Mouse (Mus musculus) MEL (cell line): Measurements from ENCODE around the gene Tmem176b. TPM values are rescaled to one million over a fixed set of nuclear protein-coding genes. Genes with fewer than 3 reads are reported as not detected.

Source experiments
- DNase-seq: peaks from one replicate; pipeline ENCODE4 v3.0.0; 2011; ENCODE audit warnings: low read depth, low spot score
- H3K27ac ChIP-seq: 2 replicates; pipeline ENCODE4 v1.5.1; 2012; ENCODE audit warnings: low read depth, mild to moderate bottlenecking, control low read depth, low read length, moderate library complexity; ENCODE audit not compliant: control insufficient read depth
- H3K27me3 ChIP-seq, 2 experiments: fragments of 150-350 bp in 1 of 2; sonication (generic) in 1 of 2; 2 replicates each; pipeline ENCODE4 v1.6.1; 2012; ENCODE audit warnings: low read length in 2 of 2, mild to moderate bottlenecking in 2 of 2, improper control_type of control experiment in 1 of 2, moderate library complexity in 1 of 2; ENCODE audit not compliant: insufficient read depth in 2 of 2, control insufficient read depth in 1 of 2
- H3K36me3 ChIP-seq, 2 experiments: 2 replicates each; pipeline ENCODE4 v1.6.1; 2012 to 2014; ENCODE audit warnings: low read length in 2 of 2, improper control_type of control experiment in 1 of 2, inconsistent platforms in 1 of 2, mild to moderate bottlenecking in 1 of 2; ENCODE audit not compliant: insufficient read depth in 2 of 2, control insufficient read depth in 1 of 2
- H3K4me1 ChIP-seq, 2 experiments: fragments of 150-350 bp in 1 of 2; sonication (generic) in 1 of 2; 2 replicates each; pipeline ENCODE4 v1.6.1; 2012; ENCODE audit warnings: low read length in 2 of 2, improper control_type of control experiment in 1 of 2, mild to moderate bottlenecking in 1 of 2; ENCODE audit not compliant: insufficient read depth in 2 of 2, control insufficient read depth in 1 of 2
- H3K4me3 ChIP-seq, 2 experiments: fragments of 150-350 bp in 1 of 2; sonication (generic) in 1 of 2; 2 replicates each; pipeline ENCODE4 v1.5.1; 2012; ENCODE audit warnings: low read depth in 2 of 2, low read length in 2 of 2, mild to moderate bottlenecking in 2 of 2, moderate library complexity in 2 of 2, control low read depth in 1 of 2, improper control_type of control experiment in 1 of 2; ENCODE audit not compliant: control insufficient read depth in 1 of 2, insufficient read depth in 1 of 2
- H3K79me2 ChIP-seq: 2 replicates; pipeline ENCODE4 v1.6.1; 2012; ENCODE audit warnings: mild to moderate bottlenecking, low read length, moderate library complexity; ENCODE audit not compliant: control insufficient read depth, poor library complexity, insufficient read depth
- H3K9ac ChIP-seq: 2 replicates; pipeline ENCODE4 v1.6.1; 2012; ENCODE audit warnings: low read depth, mild to moderate bottlenecking, control low read depth, low read length, moderate library complexity; ENCODE audit not compliant: control insufficient read depth, poor library complexity, severe bottlenecking
- H3K9me3 ChIP-seq: fragments of 150-350 bp; sonication (generic); replicated peaks from 2 replicates; pipeline ENCODE4 v1.6.1; 2012; ENCODE audit warnings: mild to moderate bottlenecking, low read length, improper control_type of control experiment, moderate library complexity; ENCODE audit not compliant: insufficient read depth
- BHLHE40 ChIP-seq: IDR thresholded peaks from 2 replicates; pipeline ENCODE4 v1.6.1; 2012; ENCODE audit warnings: low read depth, mild to moderate bottlenecking, inconsistent platforms, low read length, improper control_type of control experiment, borderline replicate concordance
- CHD1 ChIP-seq: IDR thresholded peaks from 2 replicates; pipeline ENCODE4 v1.6.1; 2012; ENCODE audit warnings: low read depth, mild to moderate bottlenecking, inconsistent platforms, low read length, improper control_type of control experiment
- CHD2 ChIP-seq: IDR thresholded peaks from 2 replicates; pipeline ENCODE4 v1.6.1; 2011; ENCODE audit warnings: low read length, improper control_type of control experiment
- CTCF ChIP-seq, 3 experiments: IDR thresholded peaks in 2 of 3; conservative IDR thresholded peaks in 1 of 3; 2 replicates each; pipeline ENCODE4 v1.5.1; 2011 to 2012; ENCODE audit warnings: low read length in 3 of 3, low read depth in 2 of 3, mild to moderate bottlenecking in 2 of 3, improper control_type of control experiment in 1 of 3, inconsistent platforms in 1 of 3, mixed read lengths in 1 of 3, moderate library complexity in 1 of 3; ENCODE audit not compliant: control insufficient read depth in 1 of 3, insufficient read depth in 1 of 3, poor library complexity in 1 of 3, severe bottlenecking in 1 of 3
- ELF1 ChIP-seq: IDR thresholded peaks from 2 replicates; pipeline ENCODE4 v1.6.1; 2014; ENCODE audit warnings: low read depth, mild to moderate bottlenecking, inconsistent platforms, low read length, improper control_type of control experiment, moderate library complexity
- ETS1 ChIP-seq: IDR thresholded peaks from 2 replicates; pipeline ENCODE4 v1.6.1; 2012; ENCODE audit warnings: low read depth, mild to moderate bottlenecking, inconsistent platforms, low read length, improper control_type of control experiment, moderate library complexity
- JUND ChIP-seq: IDR thresholded peaks from 2 replicates; pipeline ENCODE4 v1.6.1; 2011; ENCODE audit warnings: low read depth, mild to moderate bottlenecking, improper control_type of control experiment, low read length
- KAT2A ChIP-seq: conservative IDR thresholded peaks from 2 replicates; pipeline ENCODE4 v1.6.1; 2012; ENCODE audit warnings: low read depth, low read length, improper control_type of control experiment, inconsistent platforms
- MAFK ChIP-seq: IDR thresholded peaks from 2 replicates; pipeline ENCODE4 v1.6.1; 2011; ENCODE audit warnings: low read depth, mild to moderate bottlenecking, low read length, improper control_type of control experiment, borderline replicate concordance
- MAX ChIP-seq: IDR thresholded peaks from 2 replicates; pipeline ENCODE4 v1.6.1; 2011; ENCODE audit warnings: low read length, improper control_type of control experiment
- MAZ ChIP-seq: IDR thresholded peaks from 2 replicates; pipeline ENCODE4 v1.6.1; 2012; ENCODE audit warnings: low read depth, mild to moderate bottlenecking, inconsistent platforms, low read length, improper control_type of control experiment
- MYB ChIP-seq: IDR thresholded peaks from 2 replicates; pipeline ENCODE4 v1.6.1; 2011; ENCODE audit warnings: mild to moderate bottlenecking, low read depth, low read length, improper control_type of control experiment
- MYC ChIP-seq: IDR thresholded peaks from 2 replicates; pipeline ENCODE4 v1.6.1; 2011; ENCODE audit warnings: low read depth, mild to moderate bottlenecking, low read length, improper control_type of control experiment, moderate library complexity
- NRF1 ChIP-seq: IDR thresholded peaks from 2 replicates; pipeline ENCODE4 v1.6.1; 2014; ENCODE audit warnings: low read depth, mild to moderate bottlenecking, inconsistent platforms, low read length, improper control_type of control experiment, moderate library complexity; ENCODE audit not compliant: poor library complexity, insufficient read depth, severe bottlenecking
- RAD21 ChIP-seq: IDR thresholded peaks from 2 replicates; pipeline ENCODE4 v1.6.1; 2011; ENCODE audit warnings: mild to moderate bottlenecking, low read depth, low read length, improper control_type of control experiment
- RCOR1 ChIP-seq: IDR thresholded peaks from 2 replicates; pipeline ENCODE4 v1.6.1; 2012; ENCODE audit warnings: low read depth, mild to moderate bottlenecking, inconsistent platforms, low read length, improper control_type of control experiment
- SIN3A ChIP-seq: IDR thresholded peaks from 2 replicates; pipeline ENCODE4 v1.6.1; 2012; ENCODE audit warnings: low read length, improper control_type of control experiment, inconsistent platforms
- SMC3 ChIP-seq: IDR thresholded peaks from 2 replicates; pipeline ENCODE4 v1.6.1; 2011; ENCODE audit warnings: low read depth, low read length, improper control_type of control experiment
- USF1 ChIP-seq: IDR thresholded peaks from 2 replicates; pipeline ENCODE4 v1.6.1; 2014; ENCODE audit warnings: low read depth, mild to moderate bottlenecking, inconsistent platforms, low read length, improper control_type of control experiment, moderate library complexity
- USF2 ChIP-seq, 2 experiments: IDR thresholded peaks; 2 replicates each; pipeline ENCODE4 v1.6.1; 2011 to 2012; ENCODE audit warnings: improper control_type of control experiment in 2 of 2, low read length in 2 of 2, borderline replicate concordance in 1 of 2, inconsistent platforms in 1 of 2, low read depth in 1 of 2, mild to moderate bottlenecking in 1 of 2; ENCODE audit not compliant: insufficient read depth in 1 of 2
- ZC3H11A ChIP-seq: IDR thresholded peaks from 2 replicates; pipeline ENCODE4 v1.6.1; 2012; ENCODE audit warnings: low read depth, mild to moderate bottlenecking, inconsistent platforms, low read length, improper control_type of control experiment
- ZKSCAN1 ChIP-seq: IDR thresholded peaks from 2 replicates; pipeline ENCODE4 v1.6.1; 2012; ENCODE audit warnings: low read depth, mild to moderate bottlenecking, inconsistent platforms, low read length, improper control_type of control experiment, moderate library complexity
- polyA plus RNA-seq, 2 experiments: library from polyadenylated mRNA; stranded (reverse) in 1 of 2; unstranded in 1 of 2; fragments of >175 nt in 1 of 2; fragments of >200 nt in 1 of 2; gene quantifications; 2 replicates each; pipeline versions ENCODE4 v1.2.1 to v1.2.4; 2012; ENCODE audit warnings: low replicate concordance in 2 of 2, low read depth in 1 of 2; ENCODE audit not compliant: insufficient read length in 2 of 2, insufficient read depth in 1 of 2, missing spikeins in 1 of 2
- total RNA-seq: library from RNA; depleted of rRNA; stranded (reverse); fragments of 300-350 nt; gene quantifications from 2 replicates; pipeline ENCODE4 v1.2.3, GENCODE M21; 2012

Gene Tmem176b
- total and polyA plus RNA-seq, 3 experiments: 23.0 to 77.0 TPM; not detected in 1

DNA sequence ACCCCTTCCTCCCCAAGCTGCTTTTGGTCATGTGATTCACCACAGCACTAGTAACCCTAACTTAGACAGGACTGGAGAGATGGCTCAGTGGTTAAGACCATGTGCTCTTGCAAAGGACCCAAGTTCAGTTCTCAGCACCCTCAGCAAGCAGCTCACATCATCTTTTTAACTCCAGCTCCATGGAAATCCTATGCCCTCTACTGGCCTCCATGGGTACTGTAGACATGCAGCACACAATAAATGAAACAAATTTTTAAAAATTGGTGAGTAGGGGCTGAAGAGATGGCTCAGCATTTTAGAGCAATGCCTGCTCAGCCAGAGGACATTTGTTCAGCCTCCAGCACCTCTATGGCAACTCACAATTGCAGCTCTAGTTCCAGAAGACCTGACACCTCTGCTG is 26.3 kb downstream of the Tmem176b start:
- no peak overlapping the region for H3K27ac ChIP-seq
- no peaks in the 10 kb centered on the region for H3K36me3 ChIP-seq
- H3K9ac ChIP-seq: no peak overlapping the region
- no peak overlapping the region for H3K4me3 ChIP-seq
- no peaks in the 10 kb centered on the region for H3K79me2 ChIP-seq
- no peaks in the 10 kb centered on the region for H3K27me3 ChIP-seq
- H3K9me3 ChIP-seq: no peaks in the 10 kb centered on the region
- TF ChIP-seq RAD21 (peak; percentile 23), CTCF (IDR thresholded peaks at IDR 0.05 in 2 of 3, conservative IDR thresholded peaks at IDR 0.05 in 1 of 3; ENCODE audit: control insufficient read depth in 1 of 3, insufficient read depth in 1 of 3, low read depth in 2 of 3, low read length in 3 of 3, poor library complexity in 1 of 3, severe bottlenecking in 1 of 3) (peak in 2 of 3 experiments; percentile 37 to 44; a peak in 4 of 6 replicates), MAFK (no peak), SMC3 (peak; percentile 28; the same call in 1 of the 2 replicates)
- TF ChIP-seq, all 39 proteins: peak for 3
- no peak for DNase-seq
- H3K4me1 ChIP-seq: no peaks in the 10 kb centered on the region

DNA sequence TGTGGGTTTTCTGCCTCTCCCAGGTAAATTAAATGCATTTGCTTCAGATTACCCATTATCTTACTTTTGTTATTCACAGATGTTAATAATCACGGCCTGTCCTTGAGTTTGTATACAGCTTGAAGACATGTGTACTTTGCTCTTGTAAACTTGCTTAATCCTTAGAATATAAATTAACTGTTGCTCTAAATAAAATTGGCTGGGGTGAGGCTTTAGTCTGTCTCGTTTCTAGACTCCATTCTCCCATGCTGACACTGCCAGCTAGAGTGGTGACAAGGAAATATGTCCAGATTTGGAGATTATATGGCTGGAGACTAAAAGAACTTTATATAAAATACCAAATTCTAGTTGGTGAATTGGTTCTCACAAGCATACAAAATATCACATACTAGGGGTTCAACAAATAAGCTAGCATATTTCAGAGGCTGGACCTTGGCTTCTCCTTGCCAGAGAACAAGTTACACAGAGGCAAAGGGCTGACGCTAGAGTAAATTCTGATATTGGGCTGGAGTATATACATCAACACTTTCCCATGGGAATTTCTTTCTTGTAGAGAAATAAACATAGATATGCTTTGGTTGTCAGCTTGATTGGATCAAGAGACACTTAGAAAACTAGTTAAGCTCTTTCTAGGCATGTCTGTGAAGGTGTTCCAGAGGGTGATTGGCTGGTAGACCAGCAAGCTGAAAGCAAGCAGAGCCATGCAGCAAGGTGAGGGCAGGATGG is 31.6 kb downstream of the Tmem176b start:
- Histone ChIP-seq H3K4me1 (no peaks in the 10 kb centered on the region), H3K36me3 (no peaks in the 10 kb centered on the region), H3K4me3 (no peak overlapping the region), H3K9me3 (no peaks in the 10 kb centered on the region), H3K9ac (no peak overlapping the region), H3K27me3 (no peaks in the 10 kb centered on the region), H3K79me2 (no peaks in the 10 kb centered on the region), H3K27ac (no peak overlapping the region)
- TF ChIP-seq ETS1 (no peak), NRF1 (no peak), RCOR1 (no peak), SMC3 (no peak), MYC (no peak), ELF1 (no peak), CHD2 (no peak), MAX (no peak), MYB (no peak), USF2 (IDR thresholded peaks at IDR 0.05; ENCODE audit: borderline replicate concordance in 1 of 2, insufficient read depth in 1 of 2, low read depth in 1 of 2, low read length in 2 of 2) (no peak), CTCF (IDR thresholded peaks at IDR 0.05 in 2 of 3, conservative IDR thresholded peaks at IDR 0.05 in 1 of 3; ENCODE audit: control insufficient read depth in 1 of 3, insufficient read depth in 1 of 3, low read depth in 2 of 3, low read length in 3 of 3, poor library complexity in 1 of 3, severe bottlenecking in 1 of 3) (no peak), BHLHE40 (no peak), CHD1 (no peak), MAZ (no peak), ZC3H11A (no peak), SIN3A (no peak), USF1 (no peak), JUND (no peak), ZKSCAN1 (no peak), KAT2A (no peak)
- DNase-seq: no peak
